Comparison of ENCODE assay signal across 8 mouse cellular contexts in the genomic region with DNA sequence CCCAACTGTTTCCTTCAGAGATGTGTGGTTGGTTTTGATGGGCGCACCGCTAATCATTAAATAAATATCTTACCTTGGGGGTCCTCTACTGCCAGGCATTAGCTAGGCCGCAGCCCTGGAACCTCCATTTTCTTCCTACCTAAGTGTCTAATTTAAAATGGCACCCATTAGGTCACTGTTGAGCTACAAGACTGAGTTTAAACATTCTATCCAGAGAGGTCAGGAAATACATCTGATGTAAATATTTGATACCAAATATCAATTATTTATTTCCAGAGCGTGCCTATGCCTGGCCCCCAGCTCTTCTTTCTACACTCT. TPM values are rescaled to one million over a fixed set of nuclear protein-coding genes. Genes with fewer than 3 reads are reported as not detected.
A peak's percentile ranks its signal among the peaks of the same experiment; 100 is the strongest.
DNase-seq lines count a peak whose midpoint lies in the region; ATAC-seq lines count a peak whose summit lies in the region.

No protein-coding gene starts in this region.

- 0 out of 2 replicates have a peak overlapping the region, but pooled peaks have one; percentile 14 for H3K27ac ChIP-seq in liver, embryonic 12.5 days

- peak overlapping the region; percentile 97 for H3K4me2 ChIP-seq in liver, embryonic 12.5 days

- H3K4me1 ChIP-seq in liver, embryonic 12.5 days = peaks cover 31% of the 10 kb centered on the region

- ATAC-seq in liver, embryonic 12.5 days = no peak

- peak; percentile 9 for DNase-seq in frontal cortex, postnatal 36 days (ENCODE audit: low spot score in 2 of 2)
- no peak for DNase-seq in frontal cortex, postnatal 10 days (ENCODE audit: low spot score in 2 of 2)
- DNase-seq in retina, embryonic 14.5 days (ENCODE audit: low spot score) = peak; percentile 69
- no peak for DNase-seq in retina, postnatal 1 day
- DNase-seq in urinary bladder, postnatal 10 days (ENCODE audit: low spot score) = no peak
- no peak for DNase-seq in cerebellum, postnatal 25 days
- DNase-seq in left cerebral cortex, adult 18-20 months (ENCODE audit: low spot score in 2 of 2) = no peak

- peak overlapping the region; percentile 78 for H3K9ac ChIP-seq in liver, embryonic 12.5 days

- H3K9me3 ChIP-seq in liver, embryonic 12.5 days (replicated peaks) = no peaks in the 10 kb centered on the region

- H3K4me3 ChIP-seq in liver, embryonic 12.5 days = peak overlapping the region; percentile 67

- WGBS in liver, embryonic 12.5 days (ENCODE audit: insufficient replicate concordance) = 52% methylated on average over 4 of the region's 4 CpGs

- H3K27me3 ChIP-seq in liver, embryonic 12.5 days (replicated peaks) = no peaks in the 10 kb centered on the region

- no peaks in the 10 kb centered on the region for H3K36me3 ChIP-seq in liver, embryonic 12.5 days

RNA-seq across cellular contexts. Expression of gene Hfm1, which starts 0.2 kb away (rescaled TPM):
- 0.20 TPM in 2 replicates for polyA plus RNA-seq in liver, embryonic 12.5 days (2016; fragmentation: Nextera tagmentation; extraction: Ambion mirVana)
- 1 to 10 TPM in 1 of 2 experiments, under 1 TPM in 1; 1.00 to 1.3 TPM for total RNA-seq in left cerebral cortex, adult 18-20 months (2021)

RNA-seq across cellular contexts. Expression of gene Cdc7, which starts 37.8 kb away (rescaled TPM):
- 29.3 and 29.5 TPM in 2 replicates for polyA plus RNA-seq in liver, embryonic 12.5 days (2016; fragmentation: Nextera tagmentation; extraction: Ambion mirVana)
- total RNA-seq in left cerebral cortex, adult 18-20 months (2021) = 10 to 100 TPM; 12.4 to 15.4 TPM

Comparison
In these comparisons a context has a peak if more than half of its experiments do, and no peak if none do; other contexts are left out.
1. DNase-seq: peak in frontal cortex, postnatal 36 days (2 of 2) and retina, embryonic 14.5 days (single experiment); none in frontal cortex, postnatal 10 days (0 of 2), retina, postnatal 1 day (single experiment), urinary bladder, postnatal 10 days (single experiment), cerebellum, postnatal 25 days (0 of 2) and left cerebral cortex, adult 18-20 months (0 of 2).